Mouse (Mus musculus): Measurements from ENCODE around the gene Kif17.

DNA sequence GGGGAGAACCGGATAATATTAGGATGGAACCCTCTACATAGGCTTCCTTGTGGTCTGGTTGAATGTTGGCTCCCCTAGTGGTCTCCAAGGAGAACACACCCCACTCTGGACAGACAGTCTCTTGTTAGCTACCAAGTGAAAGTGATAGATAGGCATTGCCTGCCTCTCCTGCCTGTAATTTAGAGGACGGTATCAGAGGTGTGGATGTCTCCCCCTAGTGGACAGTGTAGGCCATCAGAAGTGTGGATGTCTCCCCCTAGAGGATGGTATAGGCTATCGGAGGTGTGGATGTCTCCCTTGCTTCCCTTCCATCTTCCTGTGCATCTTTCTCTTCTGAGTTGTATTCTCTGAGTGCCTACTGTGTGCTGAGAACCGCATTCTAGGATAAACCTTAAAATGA, 32.6 kb downstream of the Kif17 start:
- TF ChIP-seq EP300 (optimal IDR thresholded peaks at IDR 0.05) (no peak), CTCF (IDR thresholded peaks at IDR 0.05; ENCODE audit: low read depth) (peak; percentile 99)

Measured in stomach, postnatal 0 days (tissue).